Mouse (Mus musculus): ENCODE data around the gene Rgs6. TPM values are rescaled to one million over a fixed set of nuclear protein-coding genes. Genes with fewer than 3 reads are reported as not detected.
A peak's percentile ranks its signal among the peaks of the same experiment; 100 is the strongest.

Rgs6 gene
- total RNA-seq, 2 experiments from 2014 or later: 65.4 to 79.4 TPM

DNA sequence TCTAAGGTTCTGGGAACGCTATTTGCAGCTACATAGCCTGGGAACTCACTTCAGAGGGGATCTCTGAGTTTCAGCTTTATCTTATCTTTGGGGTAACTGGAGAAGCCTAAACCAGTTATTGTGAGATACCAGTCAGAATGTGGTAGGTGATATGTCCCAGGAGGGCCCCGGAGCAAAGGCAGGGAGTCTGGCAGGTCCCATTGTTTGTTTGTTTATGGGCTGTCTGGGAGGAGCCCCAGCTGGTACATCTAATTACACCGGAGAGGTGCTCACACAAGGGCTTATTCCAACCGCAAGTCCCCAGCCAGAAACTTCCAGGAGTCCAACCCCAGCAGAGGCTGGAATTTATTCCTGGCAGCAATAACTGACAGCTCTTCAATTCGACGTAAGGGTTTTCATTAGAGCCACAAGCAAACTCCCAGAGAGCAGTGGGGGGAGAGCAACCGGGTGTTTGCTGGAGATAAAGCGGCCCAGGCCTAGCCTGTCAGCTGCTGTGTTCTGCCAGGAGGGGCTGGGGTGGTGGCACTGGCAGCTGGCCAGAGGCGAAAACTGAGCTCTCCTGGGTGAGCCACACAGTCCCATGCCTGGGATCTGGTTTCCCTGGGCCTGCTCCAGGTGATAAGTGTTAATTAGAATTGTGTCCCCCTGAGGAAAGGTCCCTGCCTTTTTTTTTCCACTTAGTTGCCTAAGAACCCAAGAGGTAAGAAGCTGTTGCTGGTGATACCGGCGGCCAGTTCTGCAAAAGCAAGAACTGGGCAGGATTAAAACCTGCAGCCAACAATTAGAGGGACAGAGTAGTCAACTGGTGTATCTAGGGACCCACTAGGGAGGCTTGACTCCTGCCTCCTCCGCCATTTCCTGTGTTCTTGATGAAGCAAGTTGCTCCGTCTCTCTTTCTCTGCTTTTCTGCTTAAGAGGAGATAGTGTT lies 485.1 kb downstream of the Rgs6 start:
- peak; percentile 69 for DNase-seq
- intact Hi-C loops (cut with DNase I): no loop called here

DNA sequence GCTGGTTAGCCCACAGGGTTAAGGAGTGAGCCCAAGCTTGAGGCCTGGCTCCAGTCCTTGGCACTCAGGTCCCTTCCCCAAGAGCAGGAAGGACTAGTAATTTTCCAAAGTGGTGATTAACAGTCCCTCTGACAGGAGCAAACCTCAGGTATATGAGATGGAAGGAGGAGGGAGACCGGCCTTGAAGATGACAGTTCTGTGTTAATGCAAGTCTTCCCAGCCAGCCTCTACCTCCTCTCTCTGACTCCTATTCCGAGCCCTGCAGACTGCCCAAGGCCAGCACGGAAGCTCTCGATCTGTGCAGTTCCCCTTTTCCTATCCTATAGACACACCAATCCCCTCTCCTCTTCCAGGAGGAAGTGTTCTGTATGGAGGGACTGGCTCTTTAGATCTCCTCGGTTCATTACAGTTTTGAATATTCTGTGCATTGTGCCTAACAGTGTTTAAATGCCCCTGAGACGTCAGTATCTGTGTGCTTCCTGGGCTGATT lies 485.8 kb downstream of the Rgs6 start:
- intact Hi-C loops (cut with DNase I): no loop called here
- no peak for DNase-seq

DNA sequence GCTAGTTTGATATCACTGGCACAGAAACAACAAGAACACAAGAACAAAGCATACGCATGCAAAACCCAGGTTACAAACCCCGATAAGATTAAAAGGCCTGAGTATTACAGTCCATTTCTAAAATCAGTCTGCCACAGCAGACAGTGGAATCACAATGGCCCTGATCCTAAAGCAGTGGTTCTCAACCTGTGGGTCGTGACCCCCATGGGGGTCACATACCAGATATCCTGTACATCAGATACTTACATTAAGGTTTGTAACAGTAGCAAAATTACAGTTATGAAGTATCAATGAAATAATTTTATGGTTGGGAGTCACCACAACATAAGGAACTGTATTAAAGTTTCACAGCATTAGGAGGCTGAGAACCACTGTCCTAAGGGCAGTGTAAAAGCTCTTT lies 488.1 kb downstream of the Rgs6 start:
- intact Hi-C loops (cut with DNase I): no loop called here
- DNase-seq: no peak

DNA sequence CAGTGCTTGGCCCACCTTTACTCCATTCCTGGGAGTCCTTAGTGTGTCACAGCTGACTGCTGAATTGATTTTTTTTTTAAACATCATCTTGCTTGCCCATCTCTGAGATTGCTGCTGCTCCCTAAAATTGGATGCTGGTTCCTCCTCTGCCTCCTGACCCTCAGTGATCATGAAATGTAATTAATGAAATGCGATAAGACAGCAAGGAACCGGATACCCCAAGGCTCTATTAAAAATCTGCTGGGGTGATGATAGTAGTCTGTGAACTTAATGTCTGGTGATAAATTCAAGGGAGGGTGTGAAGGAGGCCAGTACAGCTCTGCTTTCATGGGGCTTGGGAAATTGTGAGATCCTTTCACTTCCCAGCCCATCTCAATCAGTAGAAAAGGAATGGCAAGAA lies 489.4 kb downstream of the Rgs6 start:
- DNase-seq: no peak
- intact Hi-C loops (cut with DNase I): no loop called here

DNA sequence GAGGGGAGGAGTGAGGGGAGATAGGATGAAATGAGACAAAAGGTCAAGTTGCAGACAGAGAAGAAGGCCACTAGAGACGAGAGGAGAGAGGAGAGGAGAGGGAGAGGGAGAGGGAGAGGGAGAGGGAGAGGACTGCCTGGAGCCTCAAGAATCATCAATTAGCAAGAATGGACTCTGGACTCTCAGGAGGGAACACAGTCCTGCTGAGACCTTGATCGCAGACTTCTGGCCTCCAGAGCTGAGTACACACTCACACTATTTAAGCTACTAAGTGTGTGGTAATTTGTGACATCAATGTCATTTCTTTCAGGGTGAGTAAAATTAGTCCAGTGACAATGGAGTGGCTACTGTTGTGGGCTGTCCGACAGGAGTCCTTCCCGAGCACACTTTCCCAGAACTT lies 495.3 kb downstream of the Rgs6 start:
- no peak for DNase-seq
- intact Hi-C loops (cut with DNase I): no loop called here

DNA sequence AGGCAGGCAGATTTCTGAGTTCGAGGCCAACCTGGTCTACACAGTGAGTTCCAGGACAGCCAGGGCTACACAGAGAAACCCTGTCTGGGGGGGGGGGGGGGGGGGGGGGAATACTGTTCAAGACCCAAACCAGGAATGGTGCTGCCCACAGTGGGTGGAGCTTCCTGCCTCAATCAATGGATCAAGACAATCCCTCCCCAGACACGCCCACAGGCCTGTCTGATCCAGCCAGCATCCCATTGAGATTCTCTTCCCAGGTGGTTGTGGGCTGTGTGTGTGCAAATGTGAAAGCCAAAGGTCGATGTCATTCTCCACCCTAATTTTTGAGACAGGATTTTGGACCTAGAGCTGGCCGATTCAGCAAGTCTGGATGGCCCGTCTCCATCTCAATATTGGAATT lies 496.5 kb downstream of the Rgs6 start:
- intact Hi-C loops (cut with DNase I): no loop called here

DNA sequence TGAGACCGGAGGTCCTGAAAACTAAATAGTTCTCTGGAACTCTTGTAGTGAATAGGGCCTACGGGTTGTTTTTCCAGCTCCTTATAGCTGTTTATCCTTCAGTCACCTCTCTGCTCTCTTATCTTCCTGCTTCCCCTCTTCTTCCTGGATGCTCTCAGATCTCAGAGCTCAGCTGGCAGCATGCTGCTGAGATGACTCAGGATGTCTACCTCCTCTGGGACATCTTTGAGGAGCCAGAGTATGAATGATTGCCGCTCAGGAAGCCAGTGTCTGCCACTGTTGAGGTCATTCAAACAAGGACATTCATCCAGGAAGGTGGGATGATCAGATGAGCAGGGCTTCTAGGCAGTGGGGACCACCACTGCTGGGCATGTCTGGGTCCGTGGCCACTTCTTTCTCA lies 498.9 kb downstream of the Rgs6 start:
- intact Hi-C loops (cut with DNase I): no loop called here
- no peak for DNase-seq

More for the DNA sequence above, 496.5 kb downstream of the Rgs6 start:
- DNase-seq: no peak

DNA sequence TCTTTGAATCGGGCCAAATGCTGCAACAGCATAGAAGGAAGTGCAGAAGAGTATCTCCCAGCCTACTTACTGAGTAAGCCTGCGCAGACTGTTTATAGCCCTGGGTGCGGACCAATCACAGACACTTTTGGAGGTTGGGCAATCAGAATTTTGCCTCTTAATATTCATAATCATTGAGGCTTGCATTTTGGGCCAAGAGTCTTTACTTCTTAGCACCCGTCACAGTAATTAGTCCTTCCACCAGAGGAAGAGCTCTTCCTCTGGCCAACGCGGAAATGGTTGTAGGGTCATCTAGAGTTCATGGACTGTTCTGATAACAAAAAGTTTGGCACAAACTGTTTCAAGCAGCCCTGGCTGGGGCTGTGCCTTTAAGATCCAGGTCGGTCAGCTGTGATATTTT lies 499.5 kb downstream of the Rgs6 start:
- intact Hi-C loops (cut with DNase I): no loop called here
- no peak for DNase-seq

DNA sequence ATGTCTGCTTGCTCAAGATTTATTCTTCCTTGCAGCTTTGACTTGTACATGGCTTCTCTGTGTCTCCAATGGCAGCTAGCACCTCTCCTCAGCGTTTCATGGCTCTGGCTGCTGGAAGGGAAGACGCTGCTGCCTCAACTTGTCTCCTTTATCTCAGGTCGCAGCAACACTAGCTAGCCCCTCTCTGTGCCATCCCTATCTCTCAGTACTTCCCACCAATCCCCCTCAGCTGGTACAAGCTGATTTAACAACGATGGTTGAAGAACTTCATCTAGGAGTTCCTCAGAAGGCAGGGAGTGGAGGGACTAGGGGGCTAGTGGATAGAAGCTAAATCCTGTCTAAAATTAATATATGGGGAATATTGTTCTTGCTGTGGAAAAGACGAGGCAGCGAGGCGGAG lies 503.9 kb downstream of the Rgs6 start:
- DNase-seq: no peak
- intact Hi-C loops (cut with DNase I): no loop called here

DNA sequence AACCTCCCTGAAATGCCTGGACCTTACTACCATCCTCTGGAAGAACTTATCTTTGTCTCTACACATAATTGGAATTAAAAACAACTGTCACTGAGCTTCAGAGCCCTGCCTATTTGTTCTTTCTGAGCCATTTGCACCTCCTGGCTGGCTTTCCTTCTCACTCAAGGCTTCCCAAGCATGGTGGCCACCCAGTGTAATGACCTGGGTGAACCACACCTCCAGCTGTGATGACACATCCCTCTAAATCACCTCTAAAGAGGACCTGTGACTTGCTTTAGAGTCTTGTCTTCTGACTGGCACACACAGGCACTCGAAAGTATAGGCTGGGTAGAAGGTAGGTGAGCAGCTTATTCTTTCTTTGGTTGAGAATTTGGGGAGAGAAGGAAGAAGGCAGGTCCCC lies 509.7 kb downstream of the Rgs6 start:
- DNase-seq: no peak
- intact Hi-C loops (cut with DNase I): no loop called here

DNA sequence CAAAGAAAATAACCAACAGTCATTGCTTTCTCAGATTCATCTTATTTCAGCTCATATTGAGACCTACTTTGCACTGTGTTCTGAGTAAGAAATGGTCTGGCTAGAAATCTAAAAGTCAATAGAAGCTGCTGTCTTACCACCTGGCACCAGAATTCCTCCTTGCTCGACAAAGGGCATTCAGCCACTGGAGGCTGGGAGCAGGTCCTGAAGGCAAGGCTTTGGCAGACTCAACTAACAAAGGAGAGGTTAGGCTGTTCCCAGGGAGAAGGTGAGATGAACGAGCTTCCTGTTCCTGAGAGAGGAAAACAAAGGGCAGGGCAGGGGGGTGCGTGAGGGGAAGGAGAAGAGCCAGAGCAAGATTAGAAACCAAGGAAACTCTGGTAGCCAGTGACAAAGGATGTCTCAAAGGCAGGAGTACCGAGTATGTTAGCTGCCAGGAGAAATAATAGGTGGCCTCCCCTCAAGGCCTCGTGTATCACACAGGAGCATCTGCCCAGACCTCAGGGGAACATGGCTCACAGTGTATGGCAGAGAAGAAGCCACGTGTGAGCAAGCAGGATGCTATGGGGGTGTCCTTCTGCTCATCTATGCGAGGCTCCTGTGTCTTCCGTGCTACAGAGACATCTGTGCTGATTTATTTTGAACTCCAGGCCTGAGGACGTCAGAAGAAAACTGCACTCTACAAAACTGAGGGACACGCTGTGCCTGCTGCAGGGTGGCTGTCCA lies 510.7 kb downstream of the Rgs6 start:
- DNase-seq: no peak
- intact Hi-C loops (cut with DNase I): no loop called here

DNA sequence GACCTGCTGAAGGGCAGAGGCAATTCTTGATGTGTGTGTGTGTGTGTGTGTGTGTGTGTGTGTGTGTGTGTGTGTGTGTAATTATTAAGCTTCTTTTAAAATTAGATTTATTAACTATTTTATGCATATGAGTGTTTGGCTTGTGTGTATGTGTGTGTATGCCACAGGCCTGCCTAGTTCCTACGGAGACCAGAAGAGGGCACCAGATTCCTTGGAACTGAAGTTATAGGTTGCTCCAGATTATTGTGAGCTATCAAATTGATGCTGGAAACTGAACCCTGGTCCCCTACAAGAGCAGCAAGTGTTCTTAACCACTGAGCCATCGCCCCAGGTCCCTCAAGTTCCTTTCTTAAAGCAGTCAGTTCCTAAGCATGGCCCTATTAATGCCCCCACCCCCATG lies 511.8 kb downstream of the Rgs6 start:
- intact Hi-C loops (cut with DNase I): no loop called here
- no peak for DNase-seq

DNA sequence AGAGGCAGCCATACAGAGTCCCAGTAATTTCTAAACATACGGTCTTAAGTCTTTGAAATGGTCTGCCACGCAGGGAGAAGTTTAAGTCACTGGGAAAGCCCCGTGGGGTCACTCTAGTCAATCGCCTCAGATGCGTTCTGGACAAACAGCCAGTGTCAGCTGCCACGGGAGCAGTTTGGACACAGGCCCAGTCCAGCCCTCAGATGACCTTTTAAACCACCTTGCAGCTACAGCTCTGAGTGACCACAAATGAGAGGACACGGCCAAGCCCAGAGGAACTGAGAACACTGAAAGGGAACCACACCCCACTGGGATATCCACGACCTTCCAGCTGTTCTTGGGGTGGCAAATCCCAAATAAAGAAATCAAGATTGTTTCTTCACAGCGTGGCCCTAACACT lies 512.3 kb downstream of the Rgs6 start:
- DNase-seq: no peak
- intact Hi-C loops (cut with DNase I): no loop called here

DNA sequence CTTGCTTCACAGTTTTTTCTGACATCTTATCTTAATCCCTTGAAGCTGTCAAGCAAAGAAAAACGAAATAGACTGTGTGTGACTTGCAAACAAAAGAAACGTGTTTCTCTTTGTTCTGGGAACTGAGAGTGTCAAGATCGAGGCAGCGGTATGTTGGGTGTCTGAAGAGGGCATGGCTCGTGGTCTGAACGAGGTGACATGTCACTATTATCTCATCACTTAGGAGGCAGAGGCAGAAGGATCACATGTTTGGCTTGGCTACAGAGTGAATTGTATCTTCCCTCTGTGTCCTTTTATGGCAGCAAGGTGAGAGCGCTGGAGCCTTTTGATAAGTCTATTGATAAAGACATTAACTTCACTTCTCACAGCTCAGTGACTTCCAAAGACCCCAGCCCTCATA lies 512.8 kb downstream of the Rgs6 start:
- intact Hi-C loops (cut with DNase I): no loop called here
- no peak for DNase-seq

DNA sequence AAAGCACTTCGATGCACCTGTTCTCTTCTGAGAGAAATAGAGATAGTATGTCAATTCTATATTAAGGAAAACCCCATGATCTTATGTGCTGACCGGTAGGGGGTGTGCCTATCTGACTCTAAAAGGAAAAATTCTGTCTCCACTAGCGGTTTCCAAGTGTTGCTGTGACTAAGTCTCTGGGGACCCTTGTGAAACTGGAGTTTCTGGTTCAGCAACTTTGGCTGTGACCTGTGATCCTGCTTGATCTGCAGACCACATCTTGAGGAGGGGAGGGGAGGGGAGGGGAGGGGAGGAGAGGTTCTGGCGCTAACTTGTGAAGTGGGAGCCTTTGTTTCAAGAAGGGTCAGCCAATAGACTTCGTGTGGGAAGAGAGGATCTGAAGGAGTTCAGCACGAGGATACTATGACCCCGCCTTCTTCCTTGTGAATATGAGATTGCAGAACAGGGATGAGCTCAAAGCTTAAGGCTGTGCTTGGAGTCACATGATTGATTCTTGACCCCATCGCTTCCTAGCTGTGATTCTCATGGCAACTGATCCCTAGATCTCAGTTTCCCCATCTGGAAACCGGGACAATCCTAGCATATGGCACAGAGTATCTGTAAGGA lies 517.5 kb downstream of the Rgs6 start:
- intact Hi-C loops (cut with DNase I): no loop called here
- no peak for DNase-seq

DNA sequence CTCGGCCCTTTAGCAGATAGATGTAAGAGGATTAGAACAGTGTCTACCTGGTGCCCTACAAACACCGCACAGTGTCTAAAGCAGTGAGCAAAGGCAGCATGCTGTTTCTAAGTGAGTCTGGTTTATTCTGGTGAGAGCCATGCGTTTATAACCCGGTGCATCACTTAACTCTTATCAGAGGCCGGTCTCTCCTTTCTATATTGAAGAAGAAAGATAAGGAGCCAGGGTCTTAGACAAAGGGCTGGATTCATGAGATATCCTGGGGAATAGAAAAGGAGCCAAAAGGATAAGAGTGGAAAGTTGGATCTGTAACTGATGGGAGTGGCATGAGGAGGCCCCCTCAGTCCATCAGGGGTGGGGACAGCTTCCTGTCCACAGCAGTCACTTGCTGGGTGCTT lies 518.0 kb downstream of the Rgs6 start:
- intact Hi-C loops (cut with DNase I): no loop called here
- DNase-seq: no peak

DNA sequence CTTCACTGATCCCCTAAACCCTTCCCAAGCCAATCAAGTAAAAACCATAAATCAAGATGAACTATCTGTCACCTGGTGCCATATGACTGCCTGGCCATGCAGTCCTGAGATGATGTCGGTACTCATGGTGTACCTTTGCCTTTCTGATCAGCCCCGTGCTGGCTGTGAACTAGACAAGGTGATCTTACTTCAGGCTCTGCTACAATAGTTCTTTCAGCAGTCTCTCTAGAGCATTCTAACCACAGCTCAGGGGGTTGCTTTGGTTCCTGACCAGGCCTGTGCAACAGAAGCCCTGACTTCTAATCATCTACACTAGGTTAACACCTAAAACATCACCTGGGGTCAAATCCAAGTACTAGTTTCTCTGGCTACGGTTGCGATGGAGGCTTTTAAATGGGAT lies 521.4 kb downstream of the Rgs6 start:
- DNase-seq: no peak
- intact Hi-C loops (cut with DNase I): no loop called here

DNA sequence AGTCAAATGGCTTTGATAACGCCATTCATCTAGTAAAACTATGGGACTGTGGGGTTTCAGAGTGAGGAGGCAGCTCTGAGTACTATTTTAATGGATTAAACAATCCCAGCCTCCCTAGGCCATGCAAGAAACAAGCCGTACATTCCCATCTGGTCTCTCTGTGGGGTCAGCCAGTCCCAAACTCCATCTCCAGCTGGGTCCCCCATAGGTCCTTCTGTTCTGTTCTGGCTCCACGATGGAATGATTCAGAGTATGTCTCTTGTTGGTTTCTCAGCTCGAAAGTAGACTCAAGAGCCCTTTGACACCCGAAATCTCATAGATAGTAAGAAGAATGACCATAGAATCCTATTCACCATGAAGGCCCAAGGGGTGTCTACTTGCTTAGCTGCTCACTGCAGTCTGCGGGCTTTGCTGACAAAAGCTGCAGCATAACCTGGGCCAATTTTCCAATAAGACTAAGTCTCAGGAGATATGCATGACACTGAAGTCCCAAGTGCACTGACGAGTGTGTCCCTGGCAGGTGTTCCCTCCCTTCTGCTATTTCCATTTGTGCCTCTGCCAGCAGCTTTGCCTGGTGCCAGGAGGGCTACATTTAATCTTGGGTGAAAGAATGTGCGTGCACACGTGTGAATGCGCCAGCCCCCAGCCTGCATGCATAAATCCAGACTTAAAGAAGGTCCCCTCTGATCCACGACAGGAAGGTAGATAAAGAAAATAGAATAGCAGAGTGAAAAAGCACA lies 522.0 kb downstream of the Rgs6 start:
- intact Hi-C loops (cut with DNase I): no loop called here
- peak; percentile 46 for DNase-seq

DNA sequence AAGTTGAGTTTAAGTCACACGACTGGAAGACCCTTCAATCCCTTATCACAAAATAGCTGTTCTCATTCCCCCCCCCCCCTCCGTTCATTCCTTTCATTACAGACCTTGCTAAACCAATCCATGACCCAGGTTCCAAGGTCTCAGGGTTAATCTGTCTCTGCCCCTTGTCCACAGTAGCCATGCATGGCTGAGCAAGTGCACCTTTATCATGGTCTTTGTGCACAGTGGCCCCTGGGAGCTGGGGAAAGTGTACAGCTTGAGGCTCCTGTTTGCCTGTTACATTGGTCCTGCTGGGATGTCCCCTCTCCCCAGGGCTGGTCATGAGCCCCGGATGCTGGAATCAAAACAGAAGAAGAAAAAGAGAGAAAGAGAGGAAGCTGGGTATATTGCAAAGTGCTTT lies 522.6 kb downstream of the Rgs6 start:
- intact Hi-C loops (cut with DNase I): no loop called here
- DNase-seq: no peak

DNA sequence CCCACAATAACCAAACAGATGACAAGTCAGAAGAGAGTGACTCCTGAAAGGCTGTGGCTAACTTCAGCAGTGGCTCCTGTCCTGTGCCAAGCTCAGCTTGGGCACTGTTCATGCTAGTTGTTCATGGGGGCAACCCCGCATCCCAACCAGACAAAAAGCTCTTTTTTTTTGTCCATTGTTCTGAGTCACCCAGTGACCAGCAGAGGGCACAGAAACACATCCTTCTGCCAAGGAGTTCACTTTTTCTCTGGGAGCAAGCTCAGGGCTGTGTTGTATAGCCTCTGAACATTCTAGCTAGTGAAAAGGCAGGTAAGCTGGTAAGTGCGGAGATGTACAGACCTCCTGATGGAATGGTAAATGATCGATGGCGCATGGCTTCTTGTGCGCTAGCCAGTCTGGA lies 524.2 kb downstream of the Rgs6 start:
- intact Hi-C loops (cut with DNase I): no loop called here
- DNase-seq: peak; percentile 37
